Mouse (Mus musculus): Measurements from ENCODE around the gene 4931422A03Rik.

DNA sequence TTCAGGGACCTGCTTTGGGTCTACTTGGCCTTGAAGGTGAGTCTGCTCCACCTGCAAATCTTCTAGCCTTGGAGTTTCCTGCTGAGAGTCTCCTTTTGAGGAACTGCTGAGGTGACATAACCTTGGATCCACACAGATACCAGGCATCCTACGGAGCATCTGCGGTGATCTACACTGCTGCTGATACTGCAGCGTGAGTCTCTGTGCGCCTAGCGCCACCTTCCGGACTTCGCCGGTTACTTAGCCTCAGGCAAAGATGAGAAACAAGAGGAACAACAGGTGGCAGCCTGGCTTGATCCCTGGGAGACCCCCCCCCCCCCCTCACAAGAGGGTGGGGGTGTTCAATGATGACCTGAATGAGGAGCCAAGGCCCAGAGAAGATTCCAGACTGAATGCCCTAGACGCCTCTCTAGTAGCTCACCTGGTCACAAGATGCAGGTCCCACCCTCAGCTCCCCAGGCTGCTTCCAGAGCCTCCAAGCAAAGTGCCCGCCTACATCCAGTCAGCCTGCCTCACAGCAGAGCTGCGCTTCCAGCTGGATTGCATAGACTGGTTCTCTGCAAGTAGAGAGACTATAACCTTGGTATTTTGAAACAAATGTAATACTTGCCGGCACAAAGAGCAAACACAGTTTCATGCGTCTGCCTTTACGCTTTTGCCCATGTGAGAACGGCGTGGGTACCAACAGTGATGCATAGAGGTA, 25.3 kb downstream of the 4931422A03Rik start:
- peak; percentile 72 for TF ChIP-seq CTCF (IDR thresholded peaks at IDR 0.05)
- no peak for TF ChIP-seq POLR2A (IDR thresholded peaks at IDR 0.05; ENCODE audit: insufficient read depth, low read depth, low read length)

Data from heart, adult 2 months (tissue).